Mouse (Mus musculus) intestine, embryonic 15.5 days (tissue): ENCODE results near the gene Rpl36. TPM values are rescaled to one million over a fixed set of nuclear protein-coding genes. Genes with fewer than 3 reads are reported as not detected.
"Not testable (repeated sequence)": the region's sequence is repeated elsewhere in the genome, so short reads cannot be mapped to it uniquely, and the experiment has no call there.

Experiments
- ATAC-seq: fragments of 200-750 bp; cut with Nextera tagmentation; 2 replicates; pipeline ENCODE4 v1.8.0; 2017; ENCODE audit warnings: moderate TSS enrichment, moderate library complexity
- H3K27ac ChIP-seq: fragments of 300-500 bp; sonication (generic); 2 replicates; pipeline ENCODE4 v1.5.1; 2015; ENCODE audit warnings: mild to moderate bottlenecking, inconsistent platforms
- H3K27me3 ChIP-seq: fragments of 300-500 bp; sonication (generic); replicated peaks from 2 replicates; pipeline ENCODE4 v1.6.1; 2015; ENCODE audit warnings: inconsistent platforms
- H3K36me3 ChIP-seq: fragments of 300-500 bp; sonication (generic); 2 replicates; pipeline ENCODE4 v1.6.1; 2015; ENCODE audit warnings: inconsistent platforms
- H3K4me1 ChIP-seq: fragments of 300-500 bp; sonication (generic); replicated peaks from 2 replicates; pipeline ENCODE4 v1.6.1; 2015; ENCODE audit warnings: inconsistent platforms
- H3K4me2 ChIP-seq: fragments of 300-500 bp; sonication (generic); replicated peaks from 2 replicates; pipeline ENCODE4 v1.6.1; 2015; ENCODE audit warnings: mild to moderate bottlenecking, inconsistent platforms
- H3K4me3 ChIP-seq: fragments of 300-500 bp; sonication (generic); replicated peaks from 2 replicates; pipeline ENCODE4 v1.5.1; 2015; ENCODE audit warnings: inconsistent platforms
- H3K9ac ChIP-seq: fragments of 300-500 bp; sonication (generic); 2 replicates; pipeline ENCODE4 v1.6.1; 2015; ENCODE audit warnings: inconsistent platforms
- H3K9me3 ChIP-seq: fragments of 300-500 bp; sonication (generic); 2 replicates; pipeline ENCODE4 v1.6.1; 2016; ENCODE audit warnings: inconsistent platforms
- WGBS: fragments of 180-500 bp; shearing (Covaris S2); methylation state at CpG from one replicate; pipeline ENCODE4 v1.1.7; 2015; 5-methylcytosine and 5-hydroxymethylcytosine counted together
- polyA plus RNA-seq: library from polyadenylated mRNA; unstranded; fragments of >200 nt; fragmentation: Nextera tagmentation; extraction: Ambion mirVana; gene quantifications from 2 replicates; pipeline ENCODE4 v1.2.1, GENCODE M21; 2015

The Rpl36 gene
- polyA plus RNA-seq, 1 experiment from 2014 or later: 1,919 TPM

DNA sequence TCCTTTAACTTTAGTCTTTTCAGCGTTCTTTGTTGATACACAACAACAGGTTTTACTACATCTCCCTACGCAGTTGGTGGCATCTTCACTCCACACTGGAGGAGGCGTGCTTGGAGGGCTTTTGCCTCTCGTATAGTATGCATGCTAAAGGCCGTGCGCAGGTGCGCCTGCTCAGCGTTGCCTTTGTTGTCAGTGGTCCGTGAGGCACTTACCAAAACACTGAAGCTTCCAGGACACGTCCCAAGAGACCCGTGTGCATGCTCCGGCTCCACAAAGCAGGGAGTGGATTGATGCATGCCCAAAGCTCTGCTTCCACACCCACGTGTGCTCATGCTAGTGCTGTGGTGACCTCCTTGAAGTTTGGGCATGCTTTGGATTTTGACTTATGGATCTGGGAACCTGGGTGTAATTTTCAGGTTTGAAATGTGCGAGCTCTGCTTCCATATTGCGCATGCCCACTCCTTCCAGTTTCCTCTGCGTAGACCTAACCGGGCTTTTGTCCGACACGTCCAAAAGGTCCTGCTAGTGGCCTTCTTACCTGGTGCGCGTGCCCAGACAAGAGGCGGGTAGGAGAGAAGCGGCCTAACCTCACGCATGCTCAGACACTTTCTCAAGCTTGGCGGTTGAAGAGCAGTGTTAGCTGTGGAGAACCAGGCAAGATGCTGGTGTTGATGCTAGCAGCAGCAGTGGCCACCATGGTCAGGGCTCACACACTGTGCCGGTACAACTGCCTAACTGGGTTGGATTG, 14.5 kb downstream of the Rpl36 start, which contains the start of gene Catsperd:
Catsperd (plus strand) TSS at position 614 of the 748 bp plus-strand sequence.
- ATAC-seq: peak; percentile 64
- Histone ChIP-seq H3K36me3 (peaks cover 3% of the 10 kb centered on the region; the same call in 1 of the 2 replicates), H3K9me3 (no peaks in the 10 kb centered on the region), H3K27ac (peak within 1 kb of the TSS; percentile 88), H3K9ac (peak within 1 kb of the TSS; percentile 39), H3K4me3 (peak within 1 kb of the TSS; percentile 96), H3K27me3 (no peaks in the 10 kb centered on the region), H3K4me2 (peak within 1 kb of the TSS; percentile 86), H3K4me1 (peaks cover 17% of the 10 kb centered on the region)
- WGBS: 7% methylated on average over 26 of the region's 26 CpGs

DNA sequence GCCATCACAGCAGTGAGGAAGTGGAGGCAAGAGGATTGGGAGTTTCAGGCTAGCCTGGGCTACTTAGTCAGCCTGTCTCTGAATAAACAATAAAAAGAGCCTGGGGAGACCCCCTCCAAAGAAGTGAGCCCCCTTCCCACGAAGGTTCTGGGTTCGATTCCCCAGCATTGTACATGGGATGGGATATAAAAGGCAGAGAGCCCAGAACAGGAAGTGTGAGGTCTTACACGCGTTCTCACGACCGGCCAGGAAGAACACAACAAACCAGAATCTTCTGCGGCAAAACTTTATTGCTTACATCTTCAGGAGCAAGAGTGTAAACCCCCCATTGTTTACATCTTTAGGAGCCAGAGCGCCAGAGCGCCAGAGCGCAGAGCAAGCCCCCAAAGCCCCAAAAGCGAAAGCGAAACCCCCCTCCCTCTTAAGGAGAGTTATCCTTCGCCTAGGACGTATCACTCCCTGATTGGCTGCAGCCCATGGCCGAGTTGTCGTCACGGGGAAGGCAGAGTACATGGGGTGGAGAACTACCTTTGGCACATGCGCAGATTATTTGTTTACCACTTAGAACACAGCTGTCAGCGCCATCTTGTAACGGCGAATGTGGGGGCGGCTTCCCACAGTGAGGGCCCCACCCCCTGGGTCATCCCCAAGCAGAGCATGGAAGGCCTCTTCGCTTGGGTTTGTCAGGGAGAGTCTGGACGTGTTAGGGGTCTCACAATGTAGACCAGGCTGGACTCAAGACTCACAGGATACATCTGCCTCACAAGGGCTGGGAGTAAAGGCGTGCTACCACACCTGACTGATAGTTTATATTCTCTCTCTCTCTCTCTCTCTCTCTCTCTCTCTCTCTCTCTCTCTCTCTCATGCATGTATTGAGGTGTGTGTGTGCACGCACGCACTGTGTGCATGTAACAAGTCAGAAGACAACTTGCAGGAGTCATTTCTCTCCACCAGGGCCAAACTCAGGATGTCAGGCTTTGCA, 16.9 kb downstream of the Rpl36 start:
- not testable (repeated sequence) for H3K27ac ChIP-seq, H3K9ac ChIP-seq, H3K27me3 ChIP-seq, H3K4me2 ChIP-seq, ATAC-seq, H3K4me3 ChIP-seq, H3K36me3 ChIP-seq, H3K9me3 ChIP-seq
- H3K4me1 ChIP-seq: peaks cover 17% of the 10 kb centered on the region
- 79% methylated on average over 27 of the region's 27 CpGs for WGBS

DNA sequence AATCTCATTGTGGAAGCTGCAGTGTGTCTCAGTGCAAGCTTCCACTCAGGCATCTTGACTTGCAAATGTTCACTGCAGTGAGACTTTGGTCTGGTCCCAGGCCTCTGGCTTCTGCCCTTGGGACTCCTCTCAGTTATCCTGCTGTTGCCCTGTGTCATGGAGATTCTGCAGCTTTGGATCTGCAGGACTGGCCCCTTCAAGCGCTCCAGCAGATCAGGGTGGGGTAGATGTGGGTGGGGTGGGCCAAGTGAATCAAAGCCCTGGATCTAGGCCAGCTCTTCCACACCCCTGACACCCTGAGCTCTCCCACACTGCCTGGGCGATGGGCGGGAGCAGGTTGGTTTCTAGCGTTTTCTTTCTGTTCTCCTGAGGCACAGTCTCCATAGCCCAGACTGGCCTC, 18.6 kb downstream of the Rpl36 start:
- no peak overlapping the region for H3K4me3 ChIP-seq
- no peaks in the 10 kb centered on the region for H3K9me3 ChIP-seq
- H3K27ac ChIP-seq: no peak overlapping the region
- peaks cover 7% of the 10 kb centered on the region; the same call in 1 of the 2 replicates for H3K4me1 ChIP-seq
- no peak for ATAC-seq
- no peak overlapping the region for H3K9ac ChIP-seq
- no peak overlapping the region for H3K4me2 ChIP-seq
- no peaks in the 10 kb centered on the region for H3K36me3 ChIP-seq
- WGBS: 48% methylated on average over 4 of the region's 4 CpGs
- no peaks in the 10 kb centered on the region for H3K27me3 ChIP-seq

DNA sequence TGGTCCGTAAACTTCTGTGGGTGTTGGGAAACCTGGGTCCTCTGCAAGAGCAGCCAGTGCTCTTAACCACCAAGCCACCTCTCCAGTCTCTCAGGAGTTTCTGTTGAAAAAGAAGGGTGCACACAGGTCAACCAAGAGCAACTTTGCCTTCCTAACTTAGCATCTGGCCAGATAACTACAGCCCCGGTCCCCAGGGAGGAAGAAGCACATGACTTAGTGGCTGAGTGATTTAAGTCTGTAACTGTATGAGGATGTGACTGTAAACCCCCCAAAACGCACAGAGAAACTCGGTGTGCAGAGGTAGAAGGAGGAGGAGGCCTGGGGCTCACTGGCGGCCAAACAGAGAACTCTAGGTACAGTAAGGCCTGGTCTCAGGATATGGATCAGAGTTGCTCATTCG, 20.8 kb downstream of the Rpl36 start:
- WGBS: 81% methylated on average over 6 of the region's 6 CpGs
- no peaks in the 10 kb centered on the region for H3K27me3 ChIP-seq
- no peak overlapping the region for H3K4me2 ChIP-seq
- H3K36me3 ChIP-seq: no peaks in the 10 kb centered on the region
- H3K9me3 ChIP-seq: no peaks in the 10 kb centered on the region
- H3K4me3 ChIP-seq: no peak overlapping the region
- no peaks in the 10 kb centered on the region for H3K4me1 ChIP-seq
- no peak for ATAC-seq
- H3K9ac ChIP-seq: no peak overlapping the region
- H3K27ac ChIP-seq: no peak overlapping the region

DNA sequence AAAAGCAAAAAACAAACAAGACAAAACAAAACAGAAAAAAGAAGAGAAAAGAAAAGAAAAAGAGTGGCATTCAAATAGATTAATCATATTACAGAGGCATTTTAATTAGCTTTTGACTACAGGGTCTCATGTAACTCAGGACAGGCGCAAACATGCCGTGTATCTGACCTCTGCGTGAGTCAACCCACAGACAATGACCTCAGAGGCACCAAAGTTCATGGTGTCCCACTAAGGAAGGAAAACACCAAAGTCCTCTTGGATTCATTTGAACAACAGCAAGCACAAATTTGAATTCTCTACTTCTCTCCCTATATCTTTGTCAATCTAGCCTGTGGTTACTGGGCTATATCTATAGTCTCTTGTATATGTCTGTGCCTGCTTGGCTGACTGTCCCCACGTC, 30.0 kb downstream of the Rpl36 start:
- no peak for ATAC-seq
- H3K4me1 ChIP-seq: no peaks in the 10 kb centered on the region
- no peak overlapping the region for H3K9ac ChIP-seq
- no peaks in the 10 kb centered on the region for H3K9me3 ChIP-seq
- no peaks in the 10 kb centered on the region for H3K36me3 ChIP-seq
- no peaks in the 10 kb centered on the region for H3K27me3 ChIP-seq
- no peak overlapping the region for H3K4me2 ChIP-seq
- 83% methylated on average over 4 of the region's 4 CpGs for WGBS
- no peak overlapping the region for H3K4me3 ChIP-seq
- no peak overlapping the region for H3K27ac ChIP-seq

DNA sequence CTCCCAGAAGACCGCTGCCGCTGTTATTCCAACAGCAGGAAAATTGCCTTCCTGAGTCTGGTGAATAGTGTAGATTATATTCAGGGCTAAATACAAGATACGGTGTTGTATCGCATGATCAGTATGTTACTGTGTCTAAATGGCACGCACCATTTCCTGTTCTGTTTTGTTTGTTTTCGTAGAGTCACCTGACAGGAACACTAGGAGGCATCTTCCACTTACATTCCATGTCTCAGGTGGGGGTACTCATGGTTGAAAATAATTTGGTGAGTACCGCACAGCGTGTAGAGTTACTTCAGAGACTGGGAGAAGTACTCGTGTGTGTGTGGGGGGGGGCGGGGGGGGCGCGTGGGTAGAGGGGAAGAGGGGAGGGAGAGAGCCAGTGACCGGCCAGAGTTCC, 34.3 kb downstream of the Rpl36 start:
- Histone ChIP-seq H3K4me3 (no peak overlapping the region), H3K27me3 (no peaks in the 10 kb centered on the region), H3K9ac (no peak overlapping the region), H3K4me1 (no peaks in the 10 kb centered on the region), H3K9me3 (no peaks in the 10 kb centered on the region), H3K27ac (no peak overlapping the region), H3K36me3 (no peaks in the 10 kb centered on the region), H3K4me2 (no peak overlapping the region)
- WGBS: 62% methylated on average over 10 of the region's 13 CpGs
- no peak for ATAC-seq

DNA sequence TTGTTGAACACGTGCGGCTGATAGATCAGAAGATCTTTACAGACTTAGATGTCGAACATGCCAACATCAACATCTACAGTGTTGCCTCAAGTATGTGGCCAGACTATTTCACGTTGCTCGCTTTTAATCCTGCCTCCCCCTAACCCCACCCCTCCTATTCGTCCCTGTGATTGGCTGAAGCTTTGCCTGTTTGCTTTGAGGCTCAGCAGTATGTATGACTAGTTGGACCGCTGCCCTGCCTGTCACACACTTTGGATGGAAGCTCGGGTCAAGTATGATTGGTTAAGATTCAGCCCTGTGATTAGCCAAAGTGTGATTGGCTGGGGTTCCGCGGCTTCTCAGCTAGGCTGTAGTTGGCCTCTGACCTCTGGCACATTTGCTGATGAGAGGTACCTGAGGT, 38.6 kb downstream of the Rpl36 start:
- 29% methylated on average over 10 of the region's 10 CpGs for WGBS
- Histone ChIP-seq H3K4me2 (no peak overlapping the region), H3K4me1 (no peaks in the 10 kb centered on the region), H3K9me3 (no peaks in the 10 kb centered on the region), H3K27ac (no peak overlapping the region), H3K9ac (no peak overlapping the region), H3K36me3 (no peaks in the 10 kb centered on the region), H3K4me3 (no peak overlapping the region), H3K27me3 (no peaks in the 10 kb centered on the region)
- peak; percentile 45; the same call in 1 of the 2 replicates for ATAC-seq

DNA sequence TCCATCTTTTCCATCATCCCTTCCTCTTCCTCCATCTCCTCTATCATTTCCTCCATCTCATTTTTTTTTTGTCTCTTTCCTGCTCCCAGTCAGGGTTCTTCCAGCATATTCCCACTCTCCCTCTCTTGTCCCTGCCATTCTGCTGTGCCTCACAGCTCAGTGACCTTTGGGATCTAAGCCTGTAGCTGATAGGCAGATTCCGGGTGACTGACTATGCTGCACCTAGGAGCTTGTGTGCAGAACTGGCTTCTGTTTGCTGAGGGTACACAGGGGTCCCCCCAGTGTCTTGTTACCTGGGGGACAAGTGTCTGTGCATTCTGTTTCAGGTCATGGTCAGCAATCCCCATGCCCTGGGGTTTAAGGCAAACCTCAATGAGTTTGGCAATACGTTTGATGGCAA, 41.6 kb downstream of the Rpl36 start:
- Histone ChIP-seq H3K4me2 (no peak overlapping the region), H3K9me3 (no peaks in the 10 kb centered on the region), H3K27ac (no peak overlapping the region), H3K4me3 (no peak overlapping the region), H3K4me1 (no peaks in the 10 kb centered on the region), H3K27me3 (no peaks in the 10 kb centered on the region), H3K9ac (no peak overlapping the region), H3K36me3 (no peaks in the 10 kb centered on the region)
- 59% methylated on average over 2 of the region's 2 CpGs for WGBS
- ATAC-seq: peak; percentile 62

DNA sequence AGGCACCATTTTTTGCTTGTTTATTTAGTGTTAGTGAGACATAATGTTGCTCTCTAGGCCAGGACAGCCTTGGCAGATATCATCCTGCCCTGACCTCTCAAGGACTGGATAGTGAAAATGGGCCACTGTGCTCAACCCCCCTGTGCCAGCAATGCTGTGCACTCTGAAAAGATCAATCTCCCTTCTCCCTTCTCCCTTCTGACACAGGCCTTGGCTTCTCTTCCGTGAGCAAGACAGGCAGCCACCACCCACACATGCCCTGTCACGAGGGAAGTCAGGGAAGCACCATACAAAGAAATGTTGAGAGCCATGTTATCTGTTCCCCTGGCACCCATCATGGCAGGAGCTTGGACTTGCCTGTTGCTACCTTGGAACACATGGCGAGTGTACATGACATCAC, 42.1 kb downstream of the Rpl36 start:
- Histone ChIP-seq H3K4me3 (no peak overlapping the region), H3K4me2 (no peak overlapping the region), H3K9me3 (no peaks in the 10 kb centered on the region), H3K36me3 (no peaks in the 10 kb centered on the region), H3K27ac (no peak overlapping the region), H3K4me1 (no peaks in the 10 kb centered on the region), H3K27me3 (no peaks in the 10 kb centered on the region), H3K9ac (no peak overlapping the region)
- WGBS: 74% methylated on average over 3 of the region's 3 CpGs
- ATAC-seq: no peak

DNA sequence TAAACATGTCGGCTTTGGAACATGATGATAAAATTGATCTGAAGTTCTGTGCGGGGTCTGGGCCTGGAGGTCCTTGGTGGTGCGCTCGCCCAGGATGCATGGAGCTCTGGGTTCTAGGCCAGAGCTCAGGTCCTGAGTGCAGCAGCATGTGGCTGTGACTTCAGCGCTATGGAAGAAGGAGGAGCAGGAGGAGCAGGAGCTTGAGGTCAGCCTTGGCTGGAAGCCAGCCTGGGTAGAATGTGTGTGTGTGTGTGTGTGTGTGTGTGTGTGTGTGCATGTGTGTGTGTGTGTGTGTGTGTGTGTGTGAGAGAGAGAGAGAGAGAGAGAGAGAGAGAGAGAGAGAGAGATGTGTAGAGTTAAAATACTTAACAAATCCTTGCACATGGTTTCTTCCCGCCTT, 43.0 kb downstream of the Rpl36 start:
- Histone ChIP-seq H3K4me1 (no peaks in the 10 kb centered on the region), H3K4me2 (no peak overlapping the region), H3K9me3 (no peaks in the 10 kb centered on the region), H3K4me3 (no peak overlapping the region), H3K9ac (no peak overlapping the region), H3K27me3 (no peaks in the 10 kb centered on the region), H3K36me3 (no peaks in the 10 kb centered on the region), H3K27ac (no peak overlapping the region)
- ATAC-seq: no peak
- 75% methylated on average over 6 of the region's 6 CpGs for WGBS

DNA sequence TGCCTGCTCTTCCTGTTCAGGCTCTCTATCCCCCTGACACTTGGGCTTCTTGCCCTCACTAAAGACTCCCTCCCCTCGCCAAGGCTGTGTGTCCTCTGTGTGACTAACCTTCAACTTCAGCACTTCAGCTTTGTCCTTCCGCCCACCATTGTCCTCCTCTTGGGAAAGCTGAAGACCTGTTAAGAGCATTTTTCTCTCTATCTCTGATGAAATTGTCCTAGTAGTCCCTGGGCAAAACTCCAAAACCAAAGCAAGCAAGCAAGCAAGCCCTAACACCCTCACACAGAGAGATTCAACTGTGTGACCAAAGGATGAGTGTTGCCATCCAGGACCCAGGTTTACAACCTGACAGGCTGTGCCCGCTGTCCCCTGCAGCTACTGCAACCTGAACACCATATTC, 50.4 kb downstream of the Rpl36 start:
- no peak for ATAC-seq
- 48% methylated on average over 3 of the region's 3 CpGs for WGBS
- Histone ChIP-seq H3K36me3 (no peaks in the 10 kb centered on the region), H3K4me3 (no peak overlapping the region), H3K9me3 (no peaks in the 10 kb centered on the region), H3K27me3 (no peaks in the 10 kb centered on the region), H3K4me2 (peak overlapping the region; percentile 39; the same call in 1 of the 2 replicates), H3K27ac (no peak overlapping the region), H3K9ac (no peak overlapping the region), H3K4me1 (0 out of 2 replicates have a peak, but pooled peaks cover 6% of the 10 kb centered on the region)
